Mouse (Mus musculus) midbrain, embryonic 11.5 days (tissue): ENCODE data around the gene Tubb2a. TPM values are rescaled to one million over a fixed set of nuclear protein-coding genes. Genes with fewer than 3 reads are reported as not detected.

Source experiments
- ATAC-seq: fragments of 200-750 bp; cut with Nextera tagmentation; 2 replicates; pipeline ENCODE4 v1.8.0; 2017; ENCODE audit warnings: moderate TSS enrichment, moderate library complexity; ENCODE audit not compliant: low FRiP score
- DNase-seq: peaks from one replicate; pipeline ENCODE4 v3.0.0; 2015; ENCODE audit warnings: low spot score; ENCODE audit errors: missing footprints
- H3K27ac ChIP-seq: fragments of 300-500 bp; sonication (generic); 2 replicates; pipeline ENCODE4 v1.5.1; 2014; ENCODE audit warnings: low read depth, low read length
- H3K27me3 ChIP-seq: fragments of 300-500 bp; sonication (generic); 2 replicates; pipeline ENCODE4 v1.6.1; 2014; ENCODE audit warnings: mild to moderate bottlenecking, low read length, moderate library complexity, mixed read lengths; ENCODE audit not compliant: control insufficient read depth, insufficient read depth
- H3K36me3 ChIP-seq: fragments of 300-500 bp; sonication (generic); 2 replicates; pipeline ENCODE4 v1.6.1; 2014; ENCODE audit warnings: mild to moderate bottlenecking, low read length, moderate library complexity, mixed read lengths; ENCODE audit not compliant: control insufficient read depth, insufficient read depth
- H3K4me1 ChIP-seq: fragments of 300-500 bp; sonication (generic); 2 replicates; pipeline ENCODE4 v1.6.1; 2014; ENCODE audit warnings: low read length; ENCODE audit not compliant: control insufficient read depth, insufficient read depth
- H3K4me2 ChIP-seq: fragments of 300-500 bp; sonication (generic); 2 replicates; pipeline ENCODE4 v1.6.1; 2014; ENCODE audit warnings: mild to moderate bottlenecking, moderate library complexity
- H3K4me3 ChIP-seq: fragments of 300-500 bp; sonication (generic); 2 replicates; pipeline ENCODE4 v1.5.1; 2014; ENCODE audit warnings: low read depth, low read length
- H3K9ac ChIP-seq: fragments of 300-500 bp; sonication (generic); 2 replicates; pipeline ENCODE4 v1.6.1; 2014; ENCODE audit warnings: low read length
- H3K9me3 ChIP-seq: fragments of 300-500 bp; sonication (generic); 2 replicates; pipeline ENCODE4 v1.6.1; 2016; ENCODE audit warnings: low read length; ENCODE audit not compliant: control insufficient read depth
- WGBS: fragments of 180-500 bp; shearing (Covaris S2); extraction: QIAGEN DNeasy Blood & Tissue Kit; methylation state at CpG from one replicate; pipeline ENCODE4 v1.1.7; 2014; 5-methylcytosine and 5-hydroxymethylcytosine counted together
- polyA plus RNA-seq: library from polyadenylated mRNA; unstranded; fragments of >200 nt; fragmentation: Nextera tagmentation; extraction: Ambion mirVana; gene quantifications from 2 replicates; pipeline ENCODE4 v1.2.1, GENCODE M21; 2014

The Tubb2a gene
- polyA plus RNA-seq, 1 experiment from 2014 or later = 417 TPM

DNA sequence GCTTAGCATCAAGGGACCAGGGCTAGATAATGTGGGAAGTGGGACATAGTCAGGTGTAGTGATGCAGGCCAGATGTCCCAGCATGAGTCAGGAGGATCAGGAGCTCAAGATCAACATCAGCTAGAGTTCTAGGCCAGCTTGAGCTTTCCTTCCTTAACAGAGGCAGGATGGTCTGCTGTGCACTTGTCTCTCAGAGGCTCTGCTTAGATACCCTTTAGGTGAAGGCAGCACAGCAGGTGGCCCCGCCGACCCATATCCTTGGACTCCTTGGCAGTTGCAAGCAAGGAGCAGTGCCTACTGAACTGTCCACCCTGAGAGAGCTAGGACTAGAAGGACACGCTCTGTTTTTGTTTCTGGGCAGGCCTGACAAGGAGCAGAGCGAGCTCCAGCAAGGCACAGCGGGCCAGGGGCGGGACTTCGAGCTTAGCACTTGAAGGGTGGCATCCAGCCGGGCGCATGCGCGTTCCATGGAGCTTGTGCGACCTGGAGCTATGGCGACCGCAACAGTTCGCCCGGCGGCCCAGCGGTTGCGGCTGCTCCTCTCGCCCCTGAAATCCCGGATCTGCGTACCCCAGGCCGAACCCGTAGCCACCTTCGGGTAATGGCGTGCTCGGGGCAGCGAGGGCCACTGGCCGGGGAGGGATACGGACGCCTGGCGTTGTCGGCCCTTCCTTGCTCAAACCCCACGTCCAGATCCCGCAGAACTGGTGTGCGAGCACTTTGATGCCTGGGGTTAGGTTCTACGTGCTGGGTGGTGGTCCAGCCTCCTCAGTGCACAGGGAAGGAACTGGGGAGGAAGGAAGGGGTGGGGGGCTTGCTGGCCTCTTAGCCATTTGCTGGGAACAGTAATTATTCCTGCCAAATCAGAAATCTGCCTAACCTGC, 40.4 kb downstream of the Tubb2a start, which contains the start of gene Bphl:
Gene Bphl (plus strand): TSS at position 426 of the 884 bp plus-strand sequence.
- Histone ChIP-seq H3K4me3 (peak within 1 kb of the TSS; percentile 71), H3K4me2 (peak within 1 kb of the TSS; percentile 81), H3K9me3 (0 out of 2 replicates have a peak, but pooled peaks cover 3% of the 10 kb centered on the region), H3K27ac (peak within 1 kb of the TSS; percentile 63), H3K9ac (peak within 1 kb of the TSS; percentile 96), H3K4me1 (peaks cover 13% of the 10 kb centered on the region), H3K36me3 (no peaks in the 10 kb centered on the region; the same call in 1 of the 2 replicates), H3K27me3 (no peaks in the 10 kb centered on the region)
- 1% methylated on average over 37 of the region's 37 CpGs for WGBS
- ATAC-seq (peak; percentile 95), DNase-seq (peak; percentile 99)

DNA sequence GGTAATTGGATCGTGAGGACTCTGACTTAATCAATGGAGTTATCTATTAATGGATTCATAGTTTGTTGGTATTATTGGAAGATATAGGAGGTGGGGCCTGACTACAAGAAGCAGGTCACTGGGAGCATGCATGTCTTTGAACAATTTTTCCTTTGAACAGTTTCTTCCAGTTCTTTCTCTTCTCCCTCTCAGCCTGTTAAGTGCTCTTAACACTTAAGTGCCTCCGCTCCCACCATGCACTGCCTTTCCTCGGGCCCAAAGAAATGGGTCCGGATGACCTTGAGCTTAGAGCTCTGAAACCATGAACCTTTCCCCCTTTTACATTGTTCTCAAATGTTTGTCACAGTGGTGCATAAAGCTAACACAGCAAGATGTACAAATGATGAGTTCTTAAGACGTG, 41.1 kb downstream of the Tubb2a start:
- Histone ChIP-seq H3K36me3 (no peaks in the 10 kb centered on the region; the same call in 1 of the 2 replicates), H3K9ac (peak overlapping the region; percentile 96), H3K4me2 (no peak overlapping the region), H3K27me3 (no peaks in the 10 kb centered on the region), H3K27ac (peak overlapping the region; percentile 63; the same call in 1 of the 2 replicates), H3K9me3 (0 out of 2 replicates have a peak, but pooled peaks cover 3% of the 10 kb centered on the region), H3K4me3 (no peak overlapping the region), H3K4me1 (peaks cover 13% of the 10 kb centered on the region)
- no peak for DNase-seq
- peak; percentile 4; the same call in 1 of the 2 replicates for ATAC-seq
- 84% methylated on average over 5 of the region's 5 CpGs for WGBS

DNA sequence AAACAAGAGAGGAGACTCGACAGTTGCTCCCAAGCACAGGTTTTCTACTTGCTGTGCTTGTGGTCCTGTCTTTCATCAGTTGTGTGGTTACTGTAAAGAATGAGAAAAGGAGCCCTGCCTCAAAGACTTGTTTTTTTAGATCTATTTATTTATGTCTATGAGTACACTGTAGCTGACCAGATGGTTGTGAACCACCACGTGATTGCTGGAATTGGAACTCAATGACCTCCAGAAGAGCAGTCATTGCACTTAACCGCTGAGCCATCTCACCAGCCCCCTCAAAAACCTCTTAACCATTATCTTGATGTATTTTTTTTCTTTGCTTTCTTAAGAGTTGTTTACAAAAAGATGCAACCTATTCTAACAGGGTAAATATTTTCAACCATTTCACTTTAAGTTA, 42.4 kb downstream of the Tubb2a start:
- H3K9me3 ChIP-seq = 0 out of 2 replicates have a peak, but pooled peaks cover 3% of the 10 kb centered on the region
- H3K36me3 ChIP-seq = no peaks in the 10 kb centered on the region; the same call in 1 of the 2 replicates
- no peak overlapping the region for H3K9ac ChIP-seq
- DNase-seq (no peak), ATAC-seq (no peak)
- no peaks in the 10 kb centered on the region for H3K27me3 ChIP-seq
- no peak overlapping the region for H3K4me3 ChIP-seq
- H3K4me1 ChIP-seq = peaks cover 13% of the 10 kb centered on the region
- no peak overlapping the region for H3K4me2 ChIP-seq
- 90% methylated on average over 3 of the region's 3 CpGs for WGBS
- no peak overlapping the region for H3K27ac ChIP-seq

DNA sequence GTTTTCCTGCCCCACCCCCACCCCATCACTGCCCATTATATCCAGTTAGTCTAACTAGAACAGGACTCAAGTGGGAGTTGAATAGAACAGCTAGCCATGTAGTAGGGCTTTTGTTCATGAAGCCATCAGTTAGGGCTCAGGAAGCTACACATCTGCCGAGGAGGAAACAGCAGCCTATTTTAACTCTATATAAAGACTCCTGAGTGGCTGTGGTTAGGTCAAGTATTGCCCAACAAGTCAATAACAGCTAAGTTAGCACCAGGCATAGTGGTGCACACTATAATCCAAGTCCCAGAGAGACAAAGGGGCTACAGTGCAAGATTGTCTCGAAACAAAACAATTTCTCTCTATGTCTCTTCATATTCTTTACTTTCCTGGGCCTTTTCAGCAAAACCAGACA, 45.8 kb downstream of the Tubb2a start:
- Histone ChIP-seq H3K9ac (no peak overlapping the region), H3K27me3 (no peaks in the 10 kb centered on the region), H3K4me1 (peaks cover 1% of the 10 kb centered on the region; the same call in 1 of the 2 replicates), H3K27ac (no peak overlapping the region), H3K36me3 (no peaks in the 10 kb centered on the region; the same call in 1 of the 2 replicates), H3K9me3 (no peaks in the 10 kb centered on the region), H3K4me3 (no peak overlapping the region), H3K4me2 (no peak overlapping the region)
- ATAC-seq = no peak
- WGBS = 81% methylated on average over 2 of the region's 2 CpGs
- no peak for DNase-seq

Other genes with a start within 250 kb of the Tubb2a start
- not detected in 2 replicates for gene Serpinb6e, start 234.6 kb downstream of the Tubb2a start, polyA plus RNA-seq
- gene Serpinb6c, start 172.3 kb downstream of the Tubb2a start, polyA plus RNA-seq = 0.29 TPM in 1 of 2 replicates, not detected in the other
- 18.7 and 19.4 TPM in 2 replicates for gene Nqo2, start 113.3 kb downstream of the Tubb2a start, polyA plus RNA-seq
- 8.2 and 10.0 TPM in 2 replicates for gene Ripk1, start 75.6 kb downstream of the Tubb2a start, polyA plus RNA-seq
- 35.7 and 36.1 TPM in 2 replicates for gene Serpinb6a, start 75.2 kb downstream of the Tubb2a start, polyA plus RNA-seq
- gene Bphl, start 40.4 kb downstream of the Tubb2a start, polyA plus RNA-seq = 32.5 and 35.2 TPM in 2 replicates
- gene Tubb2b, start 52.5 kb upstream of the Tubb2a start, polyA plus RNA-seq = 307 and 321 TPM in 2 replicates
- 115 and 120 TPM in 2 replicates for gene Psmg4, start 85.0 kb upstream of the Tubb2a start, polyA plus RNA-seq